Mouse (Mus musculus) lung, adult 2 months (tissue): Measurements from ENCODE around the gene Cpa2.

Experiments used
- CTCF ChIP-seq: fragments of 200-500 bp; IDR thresholded peaks from 2 replicates; pipeline ENCODE4 v1.5.1; 2011; ENCODE audit warnings: mild to moderate bottlenecking, low read length, control low read depth; ENCODE audit not compliant: insufficient read depth
- POLR2A ChIP-seq: fragments of 200-500 bp; IDR thresholded peaks from 2 replicates; pipeline ENCODE4 v1.6.1; 2011; ENCODE audit warnings: low read depth, mild to moderate bottlenecking, control low read depth, low read length, borderline replicate concordance; ENCODE audit errors: extremely low read depth

- TF ChIP-seq POLR2A, result no peak
- no peak for TF ChIP-seq CTCF
Observed at GRCm38 (mm10) chr6:30580841-30581176, 39.4 kb downstream of the Cpa2 start.
